Mouse (Mus musculus): ENCODE data around the gene Spata9. TPM values are rescaled to one million over a fixed set of nuclear protein-coding genes. Genes with fewer than 3 reads are reported as not detected.
A peak's percentile ranks its signal among the peaks of the same experiment; 100 is the strongest.

Gene Spata9
- polyA plus RNA-seq, 2 experiments: 0.04 to 0.47 TPM

GRCm38 (mm10) chr13:76017465-76017864 is 50.5 kb downstream of the Spata9 start:
- H3K27ac ChIP-seq: peak overlapping the region; percentile 86
- 12% methylated on average over 4 of the region's 4 CpGs for WGBS (ENCODE audit: insufficient replicate concordance)
- peak overlapping the region; percentile 77 for H3K9ac ChIP-seq (replicated peaks)
- ATAC-seq (ENCODE audit: insufficient read depth) (peak; percentile 78), DNase-seq (ENCODE audit: low read depth in 3 of 3, low spot score in 3 of 3) (peak; percentile 65 to 81 (median 72))
- no peaks in the 10 kb centered on the region; the same call in 1 of the 2 replicates for H3K36me3 ChIP-seq (replicated peaks; ENCODE audit: control insufficient read depth, insufficient read depth, low read depth)
- H3K4me2 ChIP-seq (ENCODE audit: low read depth): peak overlapping the region; percentile 84
- H3K4me3 ChIP-seq (ENCODE audit: insufficient read depth in 1 of 2, low read depth in 2 of 2, low read length in 2 of 2): peak overlapping the region; percentile 70 to 82
- H3K4me1 ChIP-seq (replicated peaks; ENCODE audit: control insufficient read depth in 2 of 2, insufficient read depth in 2 of 2, low read length in 1 of 2): peaks cover 11 to 15% of the 10 kb centered on the region in 2 experiments
- TF ChIP-seq CTCF (IDR thresholded peaks at IDR 0.05; ENCODE audit: low read depth) (no peak), EP300 (IDR thresholded peaks at IDR 0.05; ENCODE audit: low read depth) (peak; percentile 49)
- H3K27me3 ChIP-seq (ENCODE audit: control insufficient read depth, insufficient read depth, low read length): no peaks in the 10 kb centered on the region; the same call in 1 of the 2 replicates
- H3K9me3 ChIP-seq (ENCODE audit: control insufficient read depth, low read length): no peaks in the 10 kb centered on the region

- Histone ChIP-seq H3K9me3 (ENCODE audit: control insufficient read depth, low read length) (no peaks in the 10 kb centered on the region), H3K27ac (peak within 1 kb of the TSS; percentile 86), H3K36me3 (replicated peaks; ENCODE audit: control insufficient read depth, insufficient read depth, low read depth) (no peaks in the 10 kb centered on the region; the same call in 1 of the 2 replicates), H3K9ac (replicated peaks) (peak within 1 kb of the TSS; percentile 77), H3K27me3 (ENCODE audit: control insufficient read depth, insufficient read depth, low read length) (no peaks in the 10 kb centered on the region; the same call in 1 of the 2 replicates), H3K4me3 (ENCODE audit: insufficient read depth in 1 of 2, low read depth in 2 of 2, low read length in 2 of 2) (peak within 1 kb of the TSS; percentile 70 to 82), H3K4me2 (ENCODE audit: low read depth) (peak within 1 kb of the TSS; percentile 84), H3K4me1 (replicated peaks; ENCODE audit: control insufficient read depth in 2 of 2, insufficient read depth in 2 of 2, low read length in 1 of 2) (peaks cover 6 to 9% of the 10 kb centered on the region in 2 experiments)
- TF ChIP-seq EP300 (IDR thresholded peaks at IDR 0.05; ENCODE audit: low read depth): 0 out of 2 replicates have a peak, but pooled peaks have one; percentile 15
- TF ChIP-seq CTCF (IDR thresholded peaks at IDR 0.05; ENCODE audit: low read depth): no peak
- under 1% methylated on average over 50 of the region's 50 CpGs for WGBS (ENCODE audit: insufficient replicate concordance)
- ATAC-seq (ENCODE audit: insufficient read depth): peak; percentile 87
- peak; percentile 89 to 92 (median 91) for DNase-seq (ENCODE audit: low read depth in 3 of 3, low spot score in 3 of 3)
Observed at GRCm38 (mm10) chr13:76017974-76018843, 51.3 kb downstream of the Spata9 start, which contains the start of gene Rfesd. Gene Rfesd, minus strand, starts transcription at chr13:76018719.

GRCm38 (mm10) chr13:76018844-76019400 is 52.0 kb downstream of the Spata9 start:
- peak; percentile 17; the same call in 1 of the 2 replicates for ATAC-seq (ENCODE audit: insufficient read depth)
- TF ChIP-seq EP300 (IDR thresholded peaks at IDR 0.05; ENCODE audit: low read depth) (no peak), CTCF (IDR thresholded peaks at IDR 0.05; ENCODE audit: low read depth) (no peak)
- peak overlapping the region; percentile 77 for H3K9ac ChIP-seq (replicated peaks)
- no peaks in the 10 kb centered on the region; the same call in 1 of the 2 replicates for H3K36me3 ChIP-seq (replicated peaks; ENCODE audit: control insufficient read depth, insufficient read depth, low read depth)
- DNase-seq (ENCODE audit: low read depth in 3 of 3, low spot score in 3 of 3): no peak
- peak overlapping the region; percentile 84 for H3K4me2 ChIP-seq (ENCODE audit: low read depth)
- peak overlapping the region; percentile 70 to 82 for H3K4me3 ChIP-seq (ENCODE audit: insufficient read depth in 1 of 2, low read depth in 2 of 2, low read length in 2 of 2)
- peaks cover 2 to 4% of the 10 kb centered on the region in 2 experiments for H3K4me1 ChIP-seq (replicated peaks; ENCODE audit: control insufficient read depth in 2 of 2, insufficient read depth in 2 of 2, low read length in 1 of 2)
- no peaks in the 10 kb centered on the region for H3K9me3 ChIP-seq (ENCODE audit: control insufficient read depth, low read length)
- WGBS (ENCODE audit: insufficient replicate concordance): 33% methylated on average over 5 of the region's 5 CpGs
- no peaks in the 10 kb centered on the region; the same call in 1 of the 2 replicates for H3K27me3 ChIP-seq (ENCODE audit: control insufficient read depth, insufficient read depth, low read length)
- no peak overlapping the region; the same call in 1 of the 2 replicates for H3K27ac ChIP-seq

GRCm38 (mm10) chr13:76021782-76022181 is 54.8 kb downstream of the Spata9 start:
- no peak overlapping the region for H3K27ac ChIP-seq
- WGBS (ENCODE audit: insufficient replicate concordance): 78% methylated on average over 2 of the region's 2 CpGs

More at GRCm38 (mm10) chr13:76021782-76022181, 54.8 kb downstream of the Spata9 start:
- H3K36me3 ChIP-seq (replicated peaks; ENCODE audit: control insufficient read depth, insufficient read depth, low read depth): no peaks in the 10 kb centered on the region
- H3K4me2 ChIP-seq (ENCODE audit: low read depth): no peak overlapping the region
- H3K4me3 ChIP-seq (ENCODE audit: insufficient read depth in 1 of 2, low read depth in 2 of 2, low read length in 2 of 2): no peak overlapping the region
- H3K4me1 ChIP-seq (replicated peaks; ENCODE audit: control insufficient read depth in 2 of 2, insufficient read depth in 2 of 2, low read length in 1 of 2): peaks cover 0 to 3% of the 10 kb centered on the region in 2 experiments; a peak in 2 of 4 replicates
- no peak for TF ChIP-seq CTCF (IDR thresholded peaks at IDR 0.05; ENCODE audit: low read depth)
- TF ChIP-seq EP300 (IDR thresholded peaks at IDR 0.05; ENCODE audit: low read depth): no peak
- ATAC-seq (ENCODE audit: insufficient read depth) (no peak), DNase-seq (ENCODE audit: low read depth in 3 of 3, low spot score in 3 of 3) (no peak)
- no peak overlapping the region for H3K9ac ChIP-seq (replicated peaks)
- H3K9me3 ChIP-seq (ENCODE audit: control insufficient read depth, low read length): no peaks in the 10 kb centered on the region
- no peaks in the 10 kb centered on the region; the same call in 1 of the 2 replicates for H3K27me3 ChIP-seq (ENCODE audit: control insufficient read depth, insufficient read depth, low read length)
